ENCODE assay signal across 28 mouse cellular contexts in genomic region chr11:8453252-8453651, GRCm38 (mm10).
DNase-seq lines count a peak whose midpoint lies in the region; ATAC-seq and TF ChIP-seq lines count a peak whose summit lies in the region.
"Had no signal": no experiment of that assay in that cellular context is flagged by ENCODE, and none has a peak within 500 bp of the region (broad histone marks: within the 10 kb centered on the region; RNA-seq: fewer than 3 reads in every experiment).

No protein-coding gene starts in this region.

- H3K9ac ChIP-seq in hindbrain, postnatal 0 days (replicated peaks; ENCODE audit: low read length) = no peak overlapping the region
- no peak overlapping the region for H3K9ac ChIP-seq in hindbrain, embryonic 12.5 days
- H3K9ac ChIP-seq: embryonic facial prominence, embryonic 13.5 days; heart, embryonic 13.5 days; hindbrain, embryonic 13.5 days; liver, embryonic 13.5 days; midbrain, embryonic 12.5 days; neural tube, embryonic 12.5 days; stomach, embryonic 15.5 days had no signal

- TF ChIP-seq CTCF in hindbrain, postnatal 0 days (IDR thresholded peaks at IDR 0.05; ENCODE audit: low read depth) = no peak

- 50% methylated on average over 6 of the region's 6 CpGs for WGBS in hindbrain, postnatal 0 days
- 73% methylated on average over 6 of the region's 6 CpGs for WGBS in hindbrain, embryonic 12.5 days

- peaks cover 33% of the 10 kb centered on the region for H3K4me1 ChIP-seq in hindbrain, postnatal 0 days (ENCODE audit: insufficient read depth, low read length)
- H3K4me1 ChIP-seq in hindbrain, embryonic 12.5 days = peaks cover 32% of the 10 kb centered on the region

- H3K27me3 ChIP-seq in hindbrain, postnatal 0 days (ENCODE audit: insufficient read depth, low read length) = no peaks in the 10 kb centered on the region
- H3K27me3 ChIP-seq in hindbrain, embryonic 12.5 days = no peaks in the 10 kb centered on the region
- H3K27me3 ChIP-seq: embryonic facial prominence, embryonic 13.5 days; heart, embryonic 13.5 days; hindbrain, embryonic 13.5 days; liver, embryonic 13.5 days; midbrain, embryonic 12.5 days; neural tube, embryonic 12.5 days; stomach, embryonic 15.5 days had no signal

- H3K36me3 ChIP-seq in hindbrain, postnatal 0 days (ENCODE audit: insufficient read depth, low read length) = peaks cover 10% of the 10 kb centered on the region
- H3K36me3 ChIP-seq in hindbrain, embryonic 12.5 days = peaks cover 11% of the 10 kb centered on the region; the same call in 1 of the 2 replicates
- H3K36me3 ChIP-seq: hindbrain, embryonic 13.5 days; midbrain, embryonic 12.5 days had no signal

- no peak for ATAC-seq in hindbrain, postnatal 0 days
- ATAC-seq in hindbrain, embryonic 12.5 days (ENCODE audit: low FRiP score) = no peak
- ATAC-seq: inflammation-experienced regulatory T-cells, adult 6 months had no signal

- H3K9me3 ChIP-seq in hindbrain, postnatal 0 days (ENCODE audit: low read length) = no peaks in the 10 kb centered on the region
- H3K9me3 ChIP-seq in hindbrain, embryonic 12.5 days (replicated peaks) = no peaks in the 10 kb centered on the region
- H3K9me3 ChIP-seq: embryonic facial prominence, embryonic 13.5 days; heart, embryonic 13.5 days; hindbrain, embryonic 13.5 days; liver, embryonic 13.5 days; midbrain, embryonic 12.5 days; neural tube, embryonic 12.5 days; stomach, embryonic 15.5 days had no signal

- no peak overlapping the region for H3K4me3 ChIP-seq in hindbrain, postnatal 0 days (ENCODE audit: low read length)
- no peak overlapping the region for H3K4me3 ChIP-seq in hindbrain, embryonic 12.5 days
- H3K4me3 ChIP-seq: embryonic facial prominence, embryonic 13.5 days; erythroblast, embryonic 14.5 days; heart, embryonic 13.5 days; hindbrain, embryonic 13.5 days; left cerebral cortex, adult 2 months; liver, embryonic 13.5 days; midbrain, embryonic 12.5 days; neural tube, embryonic 12.5 days; stomach, embryonic 15.5 days had no signal

- no peak overlapping the region; the same call in 1 of the 2 replicates for H3K27ac ChIP-seq in hindbrain, postnatal 0 days
- no peak overlapping the region for H3K27ac ChIP-seq in hindbrain, embryonic 12.5 days
- H3K27ac ChIP-seq: embryonic facial prominence, embryonic 13.5 days; heart, embryonic 13.5 days; hindbrain, embryonic 13.5 days; left cerebral cortex, adult 2 months; liver, embryonic 13.5 days; midbrain, embryonic 12.5 days; neural tube, embryonic 12.5 days; stomach, embryonic 15.5 days had no signal

- peak; percentile 57 to 62 for DNase-seq in cerebellum, postnatal 10 days
- no peak for DNase-seq in cerebellum, adult 18-20 months
- peak; percentile 42 for DNase-seq in hindbrain, postnatal 0 days (ENCODE audit: low spot score)
- DNase-seq in retina, embryonic 14.5 days (ENCODE audit: low spot score) = peak; percentile 72
- DNase-seq in retina, postnatal 1 day = no peak
- DNase-seq in kidney, adult 18-20 months = no peak
- DNase-seq: adrenal gland, postnatal 14 days; cerebellum, adult 11 months; cerebellum, postnatal 36 days; embryo, embryonic 11 days; gastrocnemius, postnatal 14 days; heart, adult 18-20 months; kidney, adult 8-10 months; kidney, postnatal 10 days; liver, embryonic 13.5 days; lung, adult 2 months; lung, postnatal 14 days; thymus, postnatal 25 days had no signal

- no peak overlapping the region for H3K4me2 ChIP-seq in hindbrain, postnatal 0 days (ENCODE audit: low read depth, low read length)
- no peak overlapping the region for H3K4me2 ChIP-seq in hindbrain, embryonic 12.5 days (replicated peaks)
- H3K4me2 ChIP-seq: embryonic facial prominence, embryonic 13.5 days; heart, embryonic 13.5 days; hindbrain, embryonic 13.5 days; liver, embryonic 13.5 days; midbrain, embryonic 12.5 days; neural tube, embryonic 12.5 days; stomach, embryonic 15.5 days had no signal

Comparison
In these comparisons a context has a peak if more than half of its experiments do, and no peak if none do; other contexts are left out.
1. DNase-seq: peak in cerebellum, postnatal 10 days (2 of 2), hindbrain, postnatal 0 days (single experiment) and retina, embryonic 14.5 days (single experiment); none in cerebellum, adult 18-20 months (0 of 2), retina, postnatal 1 day (single experiment) and kidney, adult 18-20 months (single experiment).